Mouse (Mus musculus) lung, postnatal 4 days (tissue): ENCODE data around the gene Rsph10b.
A peak's percentile ranks its signal among the peaks of the same experiment; 100 is the strongest.

Experiments
- DNase-seq, 2 experiments: peaks; one replicate each; pipeline ENCODE4 v3.0.0; 2021

Rsph10b gene

GRCm38 (mm10) chr5:143932831-143933230 is at the start of gene Rsph10b:
Rsph10b (plus strand) TSS chr5:143933035.
- peak; percentile 29 to 52 for DNase-seq

- no peak for DNase-seq
These were observed 47.6 kb upstream of the Rsph10b start for GRCm38 (mm10) chr5:143885274-143885673.

- no peak for DNase-seq
These were observed 42.1 kb upstream of the Rsph10b start for GRCm38 (mm10) chr5:143890741-143891140.

- no peak for DNase-seq
These were observed 40.5 kb upstream of the Rsph10b start for GRCm38 (mm10) chr5:143892255-143892886.

GRCm38 (mm10) chr5:143893396-143893795 is 39.4 kb upstream of the Rsph10b start:
- no peak for DNase-seq

GRCm38 (mm10) chr5:143897635-143898330 is 35.1 kb upstream of the Rsph10b start, which contains the start of gene Ankrd61:
Ankrd61 (minus strand) TSS chr5:143897685.
- DNase-seq: no peak

GRCm38 (mm10) chr5:143902111-143902510 is 30.7 kb upstream of the Rsph10b start:
- DNase-seq: no peak

GRCm38 (mm10) chr5:143903813-143904212 is 29.0 kb upstream of the Rsph10b start:
- DNase-seq: no peak

- no peak for DNase-seq
These were observed 26.4 kb upstream of the Rsph10b start for GRCm38 (mm10) chr5:143906429-143906828.

GRCm38 (mm10) chr5:143908926-143909325 is 23.9 kb upstream of the Rsph10b start:
- no peak for DNase-seq

GRCm38 (mm10) chr5:143909417-143910400 is 23.1 kb upstream of the Rsph10b start, which contains the start of the genes Aimp2 and Pms2:
Aimp2 (minus strand) TSS chr5:143909847.
Pms2 (plus strand) TSS chr5:143909964.
- peak; percentile 96 to 97 for DNase-seq

GRCm38 (mm10) chr5:143916221-143916620 is 16.6 kb upstream of the Rsph10b start:
- DNase-seq: no peak

GRCm38 (mm10) chr5:143917418-143917817 is 15.4 kb upstream of the Rsph10b start:
- peak; percentile 42 to 71 for DNase-seq

GRCm38 (mm10) chr5:143918120-143918519 is 14.7 kb upstream of the Rsph10b start:
- DNase-seq: no peak

- no peak for DNase-seq
These were observed 7.9 kb upstream of the Rsph10b start for GRCm38 (mm10) chr5:143924781-143925452.

- no peak for DNase-seq
These were observed 5.0 kb upstream of the Rsph10b start, which contains the start of gene Gm42421 for GRCm38 (mm10) chr5:143927875-143928274. Gm42421 (plus strand) TSS chr5:143928175.

- DNase-seq: no peak
These were observed 3.5 kb upstream of the Rsph10b start for GRCm38 (mm10) chr5:143929291-143929690.

GRCm38 (mm10) chr5:143930656-143931055 is 2.2 kb upstream of the Rsph10b start:
- DNase-seq: no peak

GRCm38 (mm10) chr5:143931863-143932580 is 813 bp upstream of the Rsph10b start:
- no peak for DNase-seq

- no peak for DNase-seq
These were observed 579 bp downstream of the Rsph10b start for GRCm38 (mm10) chr5:143933414-143933813.

GRCm38 (mm10) chr5:143933875-143934274 is 1.0 kb downstream of the Rsph10b start:
- no peak for DNase-seq

GRCm38 (mm10) chr5:143936156-143936555 is 3.3 kb downstream of the Rsph10b start:
- no peak for DNase-seq
